Mouse (Mus musculus) megakaryocyte, embryonic 14.5 days (primary cell): ENCODE data around the gene Gm8693. TPM values are rescaled to one million over a fixed set of nuclear protein-coding genes. Genes with fewer than 3 reads are reported as not detected.
"Not testable (repeated sequence)": the region's sequence is repeated elsewhere in the genome, so short reads cannot be mapped to it uniquely, and the experiment has no call there.

Source experiments
- H3K27me3 ChIP-seq: replicated peaks from 2 replicates; pipeline ENCODE3; 2012; ENCODE audit warnings: inconsistent platforms
- H3K36me3 ChIP-seq: replicated peaks from 2 replicates; pipeline ENCODE3; 2012; ENCODE audit warnings: low read length, inconsistent platforms, mixed read lengths
- H3K4me1 ChIP-seq: 2 replicates; pipeline ENCODE4 v1.6.1; 2012; ENCODE audit warnings: inconsistent platforms
- H3K4me3 ChIP-seq: replicated peaks from 2 replicates; pipeline ENCODE3; 2012; ENCODE audit warnings: moderate library complexity, mild to moderate bottlenecking, inconsistent platforms
- H3K9me3 ChIP-seq: 2 replicates; pipeline ENCODE4 v1.6.1; 2012; ENCODE audit warnings: inconsistent platforms
- polyA plus RNA-seq: library from polyadenylated mRNA; stranded (reverse); fragments of >175 nt; gene quantifications from 2 replicates; pipeline ENCODE4 v1.2.3, GENCODE M21; 2012; ENCODE audit warnings: low replicate concordance; ENCODE audit not compliant: insufficient read depth

The Gm8693 gene
- polyA plus RNA-seq, result not detected in 2 replicates

GRCm38 (mm10) chr7:22692217-22692616 is at the start of gene Gm8693:
TSS of gene Gm8693 (minus strand) at chr7:22692317.
- H3K4me1 ChIP-seq, H3K9me3 ChIP-seq, H3K27me3 ChIP-seq, H3K4me3 ChIP-seq, H3K36me3 ChIP-seq: not testable (repeated sequence)

GRCm38 (mm10) chr7:22719610-22720009 is 27.5 kb upstream of the Gm8693 start, which contains the start of gene Gm4567:
TSS of gene Gm4567 (minus strand) at chr7:22719710.
- H3K4me1 ChIP-seq, H3K27me3 ChIP-seq, H3K9me3 ChIP-seq, H3K4me3 ChIP-seq, H3K36me3 ChIP-seq: not testable (repeated sequence)

GRCm38 (mm10) chr7:22657718-22658117 is 34.4 kb downstream of the Gm8693 start, which contains the start of gene Vmn1r155:
TSS of gene Vmn1r155 (plus strand) at chr7:22658018.
- not testable (repeated sequence) for H3K4me1 ChIP-seq, H3K36me3 ChIP-seq, H3K4me3 ChIP-seq, H3K9me3 ChIP-seq, H3K27me3 ChIP-seq

Other genes with a start within 250 kb of the Gm8693 start
- not detected in 2 replicates for gene Gm10665, start 228.2 kb downstream of the Gm8693 start, polyA plus RNA-seq
- gene Vmn1r151, start 192.6 kb downstream of the Gm8693 start, polyA plus RNA-seq, result not detected in 2 replicates
- not detected in 2 replicates for gene Vmn1r152, start 169.3 kb downstream of the Gm8693 start, polyA plus RNA-seq
- gene Gm8677, start 157.4 kb downstream of the Gm8693 start, polyA plus RNA-seq, result not detected in 2 replicates
- gene Gm4201, start 127.0 kb downstream of the Gm8693 start, polyA plus RNA-seq, result not detected in 2 replicates
- gene Gm4565, start 104.2 kb downstream of the Gm8693 start, polyA plus RNA-seq, result not detected in 2 replicates
- gene Vmn1r155, start 34.3 kb downstream of the Gm8693 start, polyA plus RNA-seq, result not detected in 2 replicates
- not detected in 2 replicates for gene Gm4567, start 27.4 kb upstream of the Gm8693 start, polyA plus RNA-seq
- not detected in 2 replicates for gene Vmn1r157, start 69.4 kb upstream of the Gm8693 start, polyA plus RNA-seq
- not detected in 2 replicates for gene Vmn1r158, start 98.5 kb upstream of the Gm8693 start, polyA plus RNA-seq
- not detected in 2 replicates for gene Vmn1r159, start 151.3 kb upstream of the Gm8693 start, polyA plus RNA-seq
- gene Vmn1r160, start 178.9 kb upstream of the Gm8693 start, polyA plus RNA-seq, result not detected in 2 replicates